In genomic region chr12:79840465-79840864, GRCm38 (mm10) we compare ENCODE assay signal across 10 mouse cellular contexts.
DNase-seq lines count a peak whose midpoint lies in the region; ATAC-seq and TF ChIP-seq lines count a peak whose summit lies in the region.
"Had no signal": no experiment of that assay in that cellular context is flagged by ENCODE, and none has a peak within 500 bp of the region (broad histone marks: within the 10 kb centered on the region; RNA-seq: fewer than 3 reads in every experiment).

No protein-coding gene starts in this region.

- H3K27ac ChIP-seq in heart, embryonic 11.5 days (ENCODE audit: low read depth, low read length), result no peak overlapping the region
- peak overlapping the region; percentile 26; the same call in 1 of the 2 replicates for H3K27ac ChIP-seq in lung, embryonic 15.5 days
- H3K27ac ChIP-seq in embryonic facial prominence, embryonic 12.5 days, result peak overlapping the region; percentile 77; the same call in 1 of the 2 replicates
- peak overlapping the region; percentile 83 for H3K27ac ChIP-seq in macrophage

- no peak for DNase-seq in heart, adult 8-10 months (ENCODE audit: low spot score)
- no peak for DNase-seq in lung, adult 2 months
- no peak for DNase-seq in layer of hippocampus, adult 9-11 months
- DNase-seq: cerebellum, adult 18-20 months; kidney, adult 9 months; liver, postnatal 0 days had no signal

- H3K9ac ChIP-seq in heart, embryonic 11.5 days (ENCODE audit: low read depth, low read length), result 0 out of 2 replicates have a peak overlapping the region, but pooled peaks have one; percentile 10
- H3K9ac ChIP-seq in lung, embryonic 15.5 days, result no peak overlapping the region
- H3K9ac ChIP-seq in embryonic facial prominence, embryonic 12.5 days, result no peak overlapping the region
- H3K9ac ChIP-seq: liver, postnatal 0 days had no signal

- 37% methylated on average over 5 of the region's 5 CpGs for WGBS in heart, embryonic 11.5 days (ENCODE audit: insufficient replicate concordance)
- 62% methylated on average over 5 of the region's 5 CpGs for WGBS in lung, embryonic 15.5 days
- WGBS in lung, adult 2 months, result 84% methylated on average over 5 of the region's 5 CpGs
- WGBS in embryonic facial prominence, embryonic 12.5 days, result 73% methylated on average over 5 of the region's 5 CpGs
- WGBS in macrophage (ENCODE audit: missing documents), result 89% methylated on average over 5 of the region's 5 CpGs

- no peak overlapping the region for H3K4me3 ChIP-seq in heart, embryonic 11.5 days (ENCODE audit: low read depth, low read length)
- H3K4me3 ChIP-seq in lung, embryonic 15.5 days, result no peak overlapping the region
- H3K4me3 ChIP-seq in lung, adult 2 months (replicated peaks; ENCODE audit: extremely low read depth, low read depth, low read length), result no peak overlapping the region
- H3K4me3 ChIP-seq in embryonic facial prominence, embryonic 12.5 days, result no peak overlapping the region
- no peak overlapping the region for H3K4me3 ChIP-seq in macrophage (ENCODE audit: inconsistent target)

- ATAC-seq in heart, embryonic 11.5 days (replicated peaks; ENCODE audit: insufficient number of reproducible peaks, low FRiP score, low TSS enrichment), result no peak
- ATAC-seq in lung, embryonic 15.5 days (ENCODE audit: borderline replicate concordance, extremely low read depth, low FRiP score, low TSS enrichment), result no peak
- ATAC-seq in embryonic facial prominence, embryonic 12.5 days (ENCODE audit: insufficient number of reproducible peaks, insufficient read depth, low FRiP score, low TSS enrichment), result no peak
- ATAC-seq: liver, postnatal 0 days had no signal

- no peak for TF ChIP-seq POLR2A in lung, adult 2 months (IDR thresholded peaks at IDR 0.05; ENCODE audit: borderline replicate concordance, extremely low read depth, low read depth, low read length)

- no peaks in the 10 kb centered on the region for H3K79me2 ChIP-seq in macrophage (ENCODE audit: inconsistent target)

- H3K27me3 ChIP-seq in heart, embryonic 11.5 days (ENCODE audit: control insufficient read depth, insufficient read depth, low read length), result no peaks in the 10 kb centered on the region
- H3K27me3 ChIP-seq in lung, embryonic 15.5 days, result no peaks in the 10 kb centered on the region
- H3K27me3 ChIP-seq in embryonic facial prominence, embryonic 12.5 days, result no peaks in the 10 kb centered on the region

- TF ChIP-seq CTCF in lung, adult 2 months (IDR thresholded peaks at IDR 0.05; ENCODE audit: insufficient read depth, low read length), result no peak

- no peak overlapping the region for H3K4me2 ChIP-seq in heart, embryonic 11.5 days
- no peak overlapping the region for H3K4me2 ChIP-seq in lung, embryonic 15.5 days
- no peak overlapping the region for H3K4me2 ChIP-seq in embryonic facial prominence, embryonic 12.5 days (replicated peaks)

- H3K36me3 ChIP-seq in heart, embryonic 11.5 days (ENCODE audit: control insufficient read depth, insufficient read depth, low read length), result no peaks in the 10 kb centered on the region
- H3K36me3 ChIP-seq in lung, embryonic 15.5 days, result no peaks in the 10 kb centered on the region
- no peaks in the 10 kb centered on the region for H3K36me3 ChIP-seq in embryonic facial prominence, embryonic 12.5 days
- no peaks in the 10 kb centered on the region for H3K36me3 ChIP-seq in macrophage (ENCODE audit: inconsistent target)

- no peaks in the 10 kb centered on the region for H3K9me3 ChIP-seq in heart, embryonic 11.5 days (replicated peaks; ENCODE audit: control insufficient read depth, low read length)
- no peaks in the 10 kb centered on the region for H3K9me3 ChIP-seq in lung, embryonic 15.5 days
- H3K9me3 ChIP-seq in embryonic facial prominence, embryonic 12.5 days, result no peaks in the 10 kb centered on the region

- peaks cover 72% of the 10 kb centered on the region for H3K4me1 ChIP-seq in heart, embryonic 11.5 days (ENCODE audit: control insufficient read depth, insufficient read depth, low read length)
- H3K4me1 ChIP-seq in lung, embryonic 15.5 days, result peaks cover 85% of the 10 kb centered on the region
- peaks cover 20% of the 10 kb centered on the region for H3K4me1 ChIP-seq in lung, adult 2 months (ENCODE audit: control insufficient read depth, insufficient read depth, low read length)
- peaks cover 78% of the 10 kb centered on the region for H3K4me1 ChIP-seq in embryonic facial prominence, embryonic 12.5 days
